Mouse (Mus musculus) embryonic fibroblast, embryonic 13.5 days (primary cell): Measurements from ENCODE around the gene H13. TPM values are rescaled to one million over a fixed set of nuclear protein-coding genes. Genes with fewer than 3 reads are reported as not detected.
A peak's percentile ranks its signal among the peaks of the same experiment; 100 is the strongest.

Experiments used
- H3K27ac ChIP-seq: 2 replicates; pipeline ENCODE4 v1.5.1; 2012; ENCODE audit warnings: low read length, control low read depth, inconsistent platforms; ENCODE audit not compliant: insufficient read depth
- H3K4me1 ChIP-seq: 2 replicates; pipeline ENCODE4 v1.6.1; 2011; ENCODE audit warnings: low read length; ENCODE audit not compliant: control insufficient read depth, insufficient read depth
- H3K4me3 ChIP-seq: 2 replicates; pipeline ENCODE4 v1.5.1; 2011; ENCODE audit warnings: mild to moderate bottlenecking, control low read depth, low read length; ENCODE audit not compliant: insufficient read depth
- CTCF ChIP-seq: IDR thresholded peaks from 2 replicates; pipeline ENCODE4 v1.5.1; 2011; ENCODE audit warnings: mild to moderate bottlenecking, control low read depth, low read length, moderate library complexity, borderline replicate concordance; ENCODE audit not compliant: insufficient read depth
- POLR2A ChIP-seq: IDR thresholded peaks from 2 replicates; pipeline ENCODE4 v1.6.1; 2011; ENCODE audit warnings: low read depth, mild to moderate bottlenecking, control low read depth, low read length, moderate library complexity
- polyA plus RNA-seq: library from polyadenylated mRNA; stranded (reverse); fragments of >200 nt; gene quantifications from 2 replicates; pipeline ENCODE4 v1.2.4, GENCODE M21; 2011; ENCODE audit warnings: low read depth; ENCODE audit not compliant: missing spikeins, insufficient read length

H13 gene
- polyA plus RNA-seq, 1 experiment: 141 TPM

DNA sequence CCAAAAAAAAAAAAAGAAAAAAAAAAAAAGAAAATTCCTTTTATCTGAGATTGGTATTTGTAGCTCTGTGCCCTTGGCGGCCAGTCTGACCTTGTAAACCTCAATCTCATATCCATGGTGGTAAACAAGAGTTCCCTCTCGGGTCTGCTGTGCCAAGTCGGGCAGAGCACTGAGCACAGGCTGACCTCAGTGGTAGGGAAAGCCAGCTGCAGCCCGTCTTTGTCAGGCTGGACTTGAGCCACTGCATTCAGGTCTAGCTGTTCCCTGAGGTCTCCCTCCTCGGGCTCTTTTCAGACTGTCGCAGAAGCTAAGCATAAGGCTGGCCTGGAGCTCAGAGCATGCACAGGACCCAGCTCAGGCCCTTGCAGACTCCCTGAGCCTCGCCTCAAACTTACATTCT, 25.4 kb downstream of the H13 start:
- Histone ChIP-seq H3K27ac (no peak overlapping the region), H3K4me3 (no peak overlapping the region), H3K4me1 (peaks cover 6% of the 10 kb centered on the region; the same call in 1 of the 2 replicates)
- TF ChIP-seq CTCF (no peak), POLR2A (no peak)

GRCm38 (mm10) chr2:152696016-152696415, 26.8 kb downstream of the H13 start:
- no peak overlapping the region for H3K27ac ChIP-seq
- peaks cover 6% of the 10 kb centered on the region; the same call in 1 of the 2 replicates for H3K4me1 ChIP-seq
- H3K4me3 ChIP-seq: no peak overlapping the region
- TF ChIP-seq POLR2A (no peak), CTCF (no peak)

- Histone ChIP-seq H3K27ac (peak overlapping the region; percentile 15; the same call in 1 of the 2 replicates), H3K4me1 (peaks cover 2% of the 10 kb centered on the region; the same call in 1 of the 2 replicates), H3K4me3 (no peak overlapping the region)
- peak; percentile 68 for TF ChIP-seq CTCF
- no peak for TF ChIP-seq POLR2A
Observed at GRCm38 (mm10) chr2:152696476-152697164, 27.4 kb downstream of the H13 start.

DNA sequence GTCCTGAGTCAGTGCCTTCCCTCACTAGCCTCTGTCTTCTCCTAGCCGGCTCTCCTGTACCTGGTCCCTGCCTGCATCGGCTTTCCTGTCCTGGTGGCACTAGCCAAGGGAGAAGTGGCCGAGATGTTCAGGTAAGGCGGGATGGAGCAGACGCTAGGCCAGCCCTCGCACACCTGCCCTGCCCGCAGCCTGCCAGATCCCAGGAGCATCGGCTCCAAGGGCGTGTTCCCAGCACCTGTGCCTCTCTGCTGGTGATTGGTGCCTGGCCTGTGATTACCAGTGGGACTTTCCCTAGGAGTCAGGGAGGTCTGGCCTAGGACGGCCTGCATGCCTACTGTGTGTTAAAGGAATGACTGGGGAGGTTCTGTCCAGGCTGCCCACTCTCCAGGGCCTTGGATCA, 30.9 kb downstream of the H13 start:
- Histone ChIP-seq H3K4me3 (no peak overlapping the region), H3K4me1 (no peaks in the 10 kb centered on the region; the same call in 1 of the 2 replicates), H3K27ac (no peak overlapping the region)
- TF ChIP-seq CTCF (no peak), POLR2A (no peak)

GRCm38 (mm10) chr2:152700725-152701124, 31.5 kb downstream of the H13 start:
- no peak for TF ChIP-seq CTCF
- TF ChIP-seq POLR2A: no peak
- Histone ChIP-seq H3K4me3 (no peak overlapping the region), H3K4me1 (peaks cover 4% of the 10 kb centered on the region), H3K27ac (no peak overlapping the region)

DNA sequence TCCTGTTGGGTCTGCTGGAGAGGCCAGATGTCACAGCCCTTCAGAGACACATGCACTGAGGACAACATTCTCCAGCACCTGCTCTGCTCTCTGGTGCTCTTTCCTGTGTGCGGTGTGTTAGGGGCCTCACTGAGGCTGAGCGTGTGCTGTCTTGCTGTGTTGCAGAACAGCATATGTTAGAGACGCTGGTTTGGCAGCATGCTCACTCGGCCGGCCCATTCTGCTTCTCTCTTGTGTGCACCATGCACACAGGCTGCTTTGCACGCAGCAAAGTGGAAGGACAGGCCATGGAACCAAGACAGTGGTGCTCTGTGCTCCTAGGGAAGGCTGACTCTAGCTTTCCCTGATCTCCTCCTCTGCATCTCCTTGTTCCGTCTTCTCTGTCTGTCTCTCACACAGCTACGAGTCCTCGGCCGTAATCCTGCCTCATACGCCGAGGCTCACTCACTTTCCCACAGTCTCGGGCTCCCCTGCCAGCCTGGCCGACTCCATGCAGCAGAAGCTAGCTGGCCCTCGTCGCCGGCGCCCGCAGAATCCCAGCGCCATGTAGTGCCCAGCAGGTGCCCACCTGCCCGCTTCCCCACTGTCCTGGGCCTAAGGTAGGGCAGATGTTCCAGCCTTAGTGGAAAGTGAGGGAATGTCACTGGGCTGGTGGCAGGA, 34.5 kb downstream of the H13 start:
- Histone ChIP-seq H3K4me3 (no peak overlapping the region), H3K4me1 (peaks cover 17% of the 10 kb centered on the region), H3K27ac (no peak overlapping the region)
- TF ChIP-seq CTCF: no peak
- no peak for TF ChIP-seq POLR2A

DNA sequence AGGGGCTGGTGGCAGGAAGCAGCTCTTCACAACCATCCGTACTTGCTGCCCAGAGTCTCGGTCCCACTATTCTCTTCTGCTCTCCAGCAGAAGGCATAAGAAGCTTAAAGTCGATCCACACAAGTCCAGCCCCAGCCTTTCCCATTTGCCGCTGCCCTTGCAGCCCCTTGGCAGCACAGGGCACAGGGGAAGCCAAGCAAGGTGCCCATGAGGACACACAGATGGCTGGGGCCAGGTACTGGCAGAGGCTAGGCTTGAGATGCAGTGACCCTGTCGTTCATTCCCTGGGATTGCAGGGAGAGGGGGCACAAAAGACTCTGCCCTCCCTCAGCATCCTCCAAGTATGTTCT, 35.0 kb downstream of the H13 start:
- Histone ChIP-seq H3K4me3 (no peak overlapping the region), H3K4me1 (peaks cover 17% of the 10 kb centered on the region), H3K27ac (no peak overlapping the region)
- no peak for TF ChIP-seq POLR2A

DNA sequence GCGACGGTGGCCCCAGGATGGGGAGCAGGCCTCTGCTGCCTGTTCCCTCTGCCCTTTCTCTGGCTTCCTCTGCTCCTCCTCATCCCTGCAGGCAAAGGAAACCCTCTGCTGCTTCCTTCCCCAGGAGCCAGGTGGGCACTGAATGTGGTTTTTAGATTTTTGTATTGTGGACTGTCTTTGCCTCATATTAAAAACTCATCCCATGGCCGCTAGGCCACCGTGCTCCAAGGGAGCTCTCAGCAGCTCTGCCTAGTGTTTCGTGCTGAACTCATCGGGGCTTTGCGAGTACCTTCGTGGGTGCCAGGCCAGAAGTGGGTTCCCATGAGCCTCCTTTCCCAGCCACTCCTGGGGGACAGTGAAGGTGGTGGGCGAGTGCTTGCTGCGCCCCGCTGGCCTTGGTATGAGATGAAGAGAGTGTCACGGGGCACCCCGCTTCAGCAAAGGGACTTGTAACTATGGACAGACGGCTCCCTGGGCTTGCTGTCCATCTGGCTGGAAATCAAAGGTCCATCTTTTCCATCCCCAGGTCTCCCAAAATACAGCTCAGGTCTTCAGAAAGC, 35.6 kb downstream of the H13 start:
- Histone ChIP-seq H3K4me3 (no peak overlapping the region), H3K4me1 (peaks cover 17% of the 10 kb centered on the region), H3K27ac (no peak overlapping the region)
- TF ChIP-seq CTCF (no peak), POLR2A (no peak)

DNA sequence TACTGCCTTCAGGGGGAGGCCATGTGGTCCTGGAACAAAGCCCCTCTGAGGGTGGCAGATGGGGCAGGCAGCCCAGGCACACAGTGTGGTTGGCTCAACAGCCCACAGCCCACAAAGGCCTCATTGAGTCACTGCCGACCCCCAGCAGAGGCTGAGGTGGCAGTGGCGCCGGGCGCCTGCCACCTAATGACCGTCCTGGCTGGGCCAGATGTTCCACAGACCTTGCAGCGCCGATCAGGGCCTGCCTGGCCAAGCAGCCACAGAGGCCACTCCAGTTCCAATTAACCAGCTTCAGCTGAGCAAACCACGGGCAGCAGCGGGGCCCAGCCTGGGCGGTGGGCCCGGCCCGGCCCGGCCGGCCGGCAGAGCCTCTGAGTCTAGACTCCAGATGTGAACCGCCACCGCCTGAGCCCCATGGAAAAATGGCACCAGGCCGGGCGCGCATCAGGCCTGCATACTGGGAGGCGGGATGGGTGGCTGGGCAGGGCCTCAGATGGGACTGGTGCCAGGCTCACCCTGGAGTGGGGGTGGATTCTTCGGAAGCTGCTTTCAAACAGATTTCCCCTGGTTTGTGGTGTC, 36.8 kb downstream of the H13 start:
- Histone ChIP-seq H3K27ac (peak overlapping the region; percentile 50), H3K4me3 (no peak overlapping the region), H3K4me1 (peaks cover 17% of the 10 kb centered on the region)
- no peak for TF ChIP-seq CTCF
- TF ChIP-seq POLR2A: no peak

DNA sequence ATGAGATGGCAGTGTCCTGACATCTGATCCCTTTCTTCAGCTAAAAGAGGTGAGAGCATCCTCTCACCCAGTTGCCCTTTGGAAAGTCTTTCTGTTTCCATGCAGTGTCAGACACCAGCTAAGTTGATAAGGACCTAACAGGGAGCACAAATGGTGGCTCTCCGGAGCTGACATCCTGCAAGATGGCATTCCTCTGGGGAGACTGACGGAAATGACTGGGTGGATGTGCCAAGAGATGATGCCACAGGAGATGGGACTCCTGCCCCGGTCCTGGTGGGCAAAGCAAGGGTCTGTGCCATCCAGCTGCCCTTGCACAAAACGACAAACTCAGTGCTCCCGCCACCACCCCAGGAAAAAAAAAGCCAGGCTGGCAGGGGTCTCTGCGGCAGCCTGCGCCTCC, 37.9 kb downstream of the H13 start:
- Histone ChIP-seq H3K4me3 (no peak overlapping the region), H3K27ac (peak overlapping the region; percentile 50), H3K4me1 (peaks cover 17% of the 10 kb centered on the region)
- no peak for TF ChIP-seq POLR2A
- TF ChIP-seq CTCF: no peak
